Mouse (Mus musculus): ENCODE measurements at regions not wholly inside any gene's neighbourhood (a gene's known extent, or its start where the extent isn't known, plus 50 kb on each side); places are given as distances from the start of the nearest gene placed in this dataset.

GRCm38 (mm10) chr19:56086413-56087083, 200.4 kb upstream of the Habp2 start:
- no peak for ATAC-seq (replicated peaks in 1 of 2; ENCODE audit: insufficient read depth in 1 of 2, low FRiP score in 2 of 2, low TSS enrichment in 1 of 2, low read depth in 1 of 2, poor library complexity in 2 of 2, severe bottlenecking in 2 of 2)

GRCm38 (mm10) chr19:56087127-56087526, 199.8 kb upstream of the Habp2 start:
- ATAC-seq (replicated peaks in 1 of 2; ENCODE audit: insufficient read depth in 1 of 2, low FRiP score in 2 of 2, low TSS enrichment in 1 of 2, low read depth in 1 of 2, poor library complexity in 2 of 2, severe bottlenecking in 2 of 2) = no peak

GRCm38 (mm10) chr19:56089795-56090375, 197.1 kb upstream of the Habp2 start:
- ATAC-seq (replicated peaks in 1 of 2; ENCODE audit: insufficient read depth in 1 of 2, low FRiP score in 2 of 2, low TSS enrichment in 1 of 2, low read depth in 1 of 2, poor library complexity in 2 of 2, severe bottlenecking in 2 of 2) = no peak

GRCm38 (mm10) chr19:56091581-56091980, 195.4 kb upstream of the Habp2 start:
- ATAC-seq (replicated peaks in 1 of 2; ENCODE audit: insufficient read depth in 1 of 2, low FRiP score in 2 of 2, low TSS enrichment in 1 of 2, low read depth in 1 of 2, poor library complexity in 2 of 2, severe bottlenecking in 2 of 2) = no peak

- ATAC-seq (replicated peaks in 1 of 2; ENCODE audit: insufficient read depth in 1 of 2, low FRiP score in 2 of 2, low TSS enrichment in 1 of 2, low read depth in 1 of 2, poor library complexity in 2 of 2, severe bottlenecking in 2 of 2) = no peak
Measured at GRCm38 (mm10) chr19:56095873-56096272, 191.1 kb upstream of the Habp2 start.

- no peak for ATAC-seq (replicated peaks in 1 of 2; ENCODE audit: insufficient read depth in 1 of 2, low FRiP score in 2 of 2, low TSS enrichment in 1 of 2, low read depth in 1 of 2, poor library complexity in 2 of 2, severe bottlenecking in 2 of 2)
Measured at GRCm38 (mm10) chr19:56099725-56100124, 187.2 kb upstream of the Habp2 start.

- no peak for ATAC-seq (replicated peaks in 1 of 2; ENCODE audit: insufficient read depth in 1 of 2, low FRiP score in 2 of 2, low TSS enrichment in 1 of 2, low read depth in 1 of 2, poor library complexity in 2 of 2, severe bottlenecking in 2 of 2)
Measured at GRCm38 (mm10) chr19:56100131-56100872, 186.6 kb upstream of the Habp2 start.

GRCm38 (mm10) chr19:56102454-56103080, 184.4 kb upstream of the Habp2 start:
- ATAC-seq (replicated peaks in 1 of 2; ENCODE audit: insufficient read depth in 1 of 2, low FRiP score in 2 of 2, low TSS enrichment in 1 of 2, low read depth in 1 of 2, poor library complexity in 2 of 2, severe bottlenecking in 2 of 2) = no peak

GRCm38 (mm10) chr19:56105073-56105451, 181.9 kb upstream of the Habp2 start:
- ATAC-seq (replicated peaks in 1 of 2; ENCODE audit: insufficient read depth in 1 of 2, low FRiP score in 2 of 2, low TSS enrichment in 1 of 2, low read depth in 1 of 2, poor library complexity in 2 of 2, severe bottlenecking in 2 of 2) = no peak

- 0 out of 4 replicates have a peak, but pooled peaks of 1 of the 2 experiments have one; percentile 4 for ATAC-seq (replicated peaks in 1 of 2; ENCODE audit: insufficient read depth in 1 of 2, low FRiP score in 2 of 2, low TSS enrichment in 1 of 2, low read depth in 1 of 2, poor library complexity in 2 of 2, severe bottlenecking in 2 of 2)
Measured at GRCm38 (mm10) chr19:56105452-56106091, 181.4 kb upstream of the Habp2 start.

GRCm38 (mm10) chr19:56108796-56109195, 178.1 kb upstream of the Habp2 start:
- no peak for ATAC-seq (replicated peaks in 1 of 2; ENCODE audit: insufficient read depth in 1 of 2, low FRiP score in 2 of 2, low TSS enrichment in 1 of 2, low read depth in 1 of 2, poor library complexity in 2 of 2, severe bottlenecking in 2 of 2)

- no peak for ATAC-seq (replicated peaks in 1 of 2; ENCODE audit: insufficient read depth in 1 of 2, low FRiP score in 2 of 2, low TSS enrichment in 1 of 2, low read depth in 1 of 2, poor library complexity in 2 of 2, severe bottlenecking in 2 of 2)
Measured at GRCm38 (mm10) chr19:56115552-56116284, 171.2 kb upstream of the Habp2 start.

GRCm38 (mm10) chr19:56116285-56116680, 170.7 kb upstream of the Habp2 start:
- no peak for ATAC-seq (replicated peaks in 1 of 2; ENCODE audit: insufficient read depth in 1 of 2, low FRiP score in 2 of 2, low TSS enrichment in 1 of 2, low read depth in 1 of 2, poor library complexity in 2 of 2, severe bottlenecking in 2 of 2)

- ATAC-seq (replicated peaks in 1 of 2; ENCODE audit: insufficient read depth in 1 of 2, low FRiP score in 2 of 2, low TSS enrichment in 1 of 2, low read depth in 1 of 2, poor library complexity in 2 of 2, severe bottlenecking in 2 of 2) = no peak
Measured at GRCm38 (mm10) chr19:56120723-56121122, 166.2 kb upstream of the Habp2 start.

- ATAC-seq (replicated peaks in 1 of 2; ENCODE audit: insufficient read depth in 1 of 2, low FRiP score in 2 of 2, low TSS enrichment in 1 of 2, low read depth in 1 of 2, poor library complexity in 2 of 2, severe bottlenecking in 2 of 2) = no peak
Measured at GRCm38 (mm10) chr19:56122186-56122585, 164.8 kb upstream of the Habp2 start.

- ATAC-seq (replicated peaks in 1 of 2; ENCODE audit: insufficient read depth in 1 of 2, low FRiP score in 2 of 2, low TSS enrichment in 1 of 2, low read depth in 1 of 2, poor library complexity in 2 of 2, severe bottlenecking in 2 of 2) = no peak
Measured at GRCm38 (mm10) chr19:56131556-56131955, 155.4 kb upstream of the Habp2 start.

GRCm38 (mm10) chr19:56132911-56133562, 153.9 kb upstream of the Habp2 start:
- no peak for ATAC-seq (replicated peaks in 1 of 2; ENCODE audit: insufficient read depth in 1 of 2, low FRiP score in 2 of 2, low TSS enrichment in 1 of 2, low read depth in 1 of 2, poor library complexity in 2 of 2, severe bottlenecking in 2 of 2)
